Mouse (Mus musculus) heart, postnatal 0 days (tissue): ENCODE data around the gene Ogfrl1.

Experiments used
- CTCF ChIP-seq: IDR thresholded peaks from 2 replicates; pipeline ENCODE4 v1.5.1; 2016; ENCODE audit warnings: antibody characterized with exemption, control low read depth, low read depth
- EP300 ChIP-seq: IDR thresholded peaks from 2 replicates; pipeline ENCODE4 v1.6.1; 2016; ENCODE audit warnings: antibody characterized with exemption, low read depth

GRCm38 (mm10) chr1:23417562-23417961 lies 20.0 kb upstream of the Ogfrl1 start:
- TF ChIP-seq EP300: no peak
- TF ChIP-seq CTCF: no peak
